Mouse (Mus musculus) liver, postnatal 0 days (tissue): ENCODE results near the gene Prune1.

Source experiments
- CTCF ChIP-seq: sonication (generic); IDR thresholded peaks from 2 replicates; pipeline ENCODE4 v1.5.1; 2016; ENCODE audit warnings: antibody characterized with exemption, low read depth
- EP300 ChIP-seq: IDR thresholded peaks from 2 replicates; pipeline ENCODE4 v1.6.1; 2016; ENCODE audit warnings: antibody characterized with exemption, low read depth, mild to moderate bottlenecking

GRCm38 (mm10) chr3:95241498-95241897, 40.4 kb downstream of the Prune1 start, which contains the start of gene Gm128:
- TF ChIP-seq CTCF (no peak), EP300 (no peak)
